Mouse (Mus musculus) hindbrain, embryonic 10.5 days (tissue): Measurements from ENCODE around the gene Lrguk. TPM values are rescaled to one million over a fixed set of nuclear protein-coding genes. Genes with fewer than 3 reads are reported as not detected.

Experiments
- DNase-seq: peaks from one replicate; pipeline ENCODE4 v3.0.0-alpha.2; 2017; ENCODE audit warnings: low spot score
- H3K27ac ChIP-seq: fragments of 300-500 bp; sonication (generic); 2 replicates; pipeline ENCODE4 v1.5.1; 2016; ENCODE audit warnings: mild to moderate bottlenecking, moderate library complexity
- H3K27me3 ChIP-seq: fragments of 300-500 bp; sonication (generic); 2 replicates; pipeline ENCODE4 v1.6.1; 2016; ENCODE audit warnings: mild to moderate bottlenecking; ENCODE audit not compliant: poor library complexity, insufficient read depth, severe bottlenecking
- H3K36me3 ChIP-seq: fragments of 300-500 bp; sonication (generic); 2 replicates; pipeline ENCODE4 v1.6.1; 2016; ENCODE audit warnings: mild to moderate bottlenecking, moderate library complexity
- H3K4me1 ChIP-seq: fragments of 300-500 bp; sonication (generic); replicated peaks from 2 replicates; pipeline ENCODE4 v1.6.1; 2016; ENCODE audit warnings: mild to moderate bottlenecking
- H3K4me3 ChIP-seq: fragments of 300-500 bp; sonication (generic); 2 replicates; pipeline ENCODE4 v1.5.1; 2016; ENCODE audit warnings: mild to moderate bottlenecking, moderate library complexity
- H3K9me3 ChIP-seq: fragments of 300-500 bp; sonication (generic); 2 replicates; pipeline ENCODE4 v1.6.1; 2016; ENCODE audit warnings: mild to moderate bottlenecking, moderate library complexity
- WGBS: fragments of 180-500 bp; shearing (Covaris S2); methylation state at CpG from one replicate; pipeline ENCODE4 v1.1.7; 2016; 5-methylcytosine and 5-hydroxymethylcytosine counted together
- polyA plus RNA-seq: library from polyadenylated mRNA; unstranded; fragments of >200 nt; fragmentation: Nextera tagmentation; extraction: Ambion mirVana; gene quantifications from 2 replicates; pipeline ENCODE4 v1.2.1, GENCODE M21; 2016

Lrguk gene
- polyA plus RNA-seq, 1 experiment from 2014 or later = 1.0 TPM

GRCm38 (mm10) chr6:34075520-34075919 lies 46.3 kb downstream of the Lrguk start:
- Histone ChIP-seq H3K4me1 (peaks cover 10% of the 10 kb centered on the region), H3K27me3 (no peaks in the 10 kb centered on the region), H3K9me3 (no peaks in the 10 kb centered on the region), H3K27ac (no peak overlapping the region), H3K4me3 (no peak overlapping the region), H3K36me3 (no peaks in the 10 kb centered on the region)
- no peak for DNase-seq
- 87% methylated on average over 11 of the region's 11 CpGs for WGBS

GRCm38 (mm10) chr6:34083471-34083870 lies 54.2 kb downstream of the Lrguk start:
- Histone ChIP-seq H3K9me3 (no peaks in the 10 kb centered on the region), H3K27me3 (no peaks in the 10 kb centered on the region), H3K4me1 (peaks cover 18% of the 10 kb centered on the region), H3K36me3 (no peaks in the 10 kb centered on the region), H3K27ac (no peak overlapping the region), H3K4me3 (no peak overlapping the region)
- no peak for DNase-seq
- 91% methylated on average over 5 of the region's 5 CpGs for WGBS

- H3K4me3 ChIP-seq = no peak overlapping the region
- no peak overlapping the region for H3K27ac ChIP-seq
- WGBS = 94% methylated on average over 4 of the region's 4 CpGs
- peaks cover 16% of the 10 kb centered on the region for H3K4me1 ChIP-seq
- no peaks in the 10 kb centered on the region for H3K27me3 ChIP-seq
- no peaks in the 10 kb centered on the region for H3K9me3 ChIP-seq
- no peaks in the 10 kb centered on the region for H3K36me3 ChIP-seq
- DNase-seq = no peak
These were observed 58.5 kb downstream of the Lrguk start for GRCm38 (mm10) chr6:34087701-34088100.

GRCm38 (mm10) chr6:34088986-34089385 lies 59.7 kb downstream of the Lrguk start:
- H3K36me3 ChIP-seq = no peaks in the 10 kb centered on the region
- WGBS = 83% methylated on average over 3 of the region's 3 CpGs
- H3K27ac ChIP-seq = no peak overlapping the region
- H3K4me3 ChIP-seq = no peak overlapping the region
- H3K4me1 ChIP-seq = peaks cover 12% of the 10 kb centered on the region
- H3K9me3 ChIP-seq = no peaks in the 10 kb centered on the region
- H3K27me3 ChIP-seq = no peaks in the 10 kb centered on the region
- DNase-seq = no peak

- DNase-seq = no peak
- H3K27me3 ChIP-seq = no peaks in the 10 kb centered on the region
- H3K36me3 ChIP-seq = no peaks in the 10 kb centered on the region
- no peak overlapping the region for H3K27ac ChIP-seq
- H3K9me3 ChIP-seq = no peaks in the 10 kb centered on the region
- no peak overlapping the region for H3K4me3 ChIP-seq
- WGBS = 72% methylated on average over 3 of the region's 3 CpGs
- no peaks in the 10 kb centered on the region for H3K4me1 ChIP-seq
These were observed 62.3 kb downstream of the Lrguk start for GRCm38 (mm10) chr6:34091537-34091936.

GRCm38 (mm10) chr6:34096274-34096673 lies 67.0 kb downstream of the Lrguk start:
- DNase-seq = no peak
- no peak overlapping the region for H3K4me3 ChIP-seq
- no peaks in the 10 kb centered on the region for H3K4me1 ChIP-seq
- no peaks in the 10 kb centered on the region for H3K36me3 ChIP-seq
- H3K9me3 ChIP-seq = no peaks in the 10 kb centered on the region
- no peaks in the 10 kb centered on the region for H3K27me3 ChIP-seq
- 93% methylated on average over 6 of the region's 6 CpGs for WGBS
- no peak overlapping the region for H3K27ac ChIP-seq

GRCm38 (mm10) chr6:34096905-34097304 lies 67.7 kb downstream of the Lrguk start:
- H3K36me3 ChIP-seq = no peaks in the 10 kb centered on the region
- no peaks in the 10 kb centered on the region for H3K4me1 ChIP-seq
- no peaks in the 10 kb centered on the region for H3K27me3 ChIP-seq
- H3K27ac ChIP-seq = no peak overlapping the region
- 94% methylated on average over 4 of the region's 4 CpGs for WGBS
- DNase-seq = no peak
- no peaks in the 10 kb centered on the region for H3K9me3 ChIP-seq
- no peak overlapping the region for H3K4me3 ChIP-seq

- no peaks in the 10 kb centered on the region for H3K27me3 ChIP-seq
- no peak for DNase-seq
- no peak overlapping the region for H3K27ac ChIP-seq
- H3K4me1 ChIP-seq = no peaks in the 10 kb centered on the region
- H3K9me3 ChIP-seq = no peaks in the 10 kb centered on the region
- 89% methylated on average over 6 of the region's 6 CpGs for WGBS
- H3K36me3 ChIP-seq = no peaks in the 10 kb centered on the region
- no peak overlapping the region for H3K4me3 ChIP-seq
These were observed 70.5 kb downstream of the Lrguk start for GRCm38 (mm10) chr6:34099725-34100124.

- no peaks in the 10 kb centered on the region for H3K4me1 ChIP-seq
- no peaks in the 10 kb centered on the region for H3K36me3 ChIP-seq
- no peak overlapping the region for H3K27ac ChIP-seq
- H3K4me3 ChIP-seq = no peak overlapping the region
- H3K9me3 ChIP-seq = no peaks in the 10 kb centered on the region
- 93% methylated on average over 15 of the region's 15 CpGs for WGBS
- DNase-seq = no peak
- no peaks in the 10 kb centered on the region for H3K27me3 ChIP-seq
These were observed 72.5 kb downstream of the Lrguk start for GRCm38 (mm10) chr6:34101531-34102396.

- WGBS = 88% methylated on average over 17 of the region's 17 CpGs
- Histone ChIP-seq H3K27me3 (no peaks in the 10 kb centered on the region), H3K27ac (no peak overlapping the region), H3K36me3 (no peaks in the 10 kb centered on the region), H3K9me3 (no peaks in the 10 kb centered on the region), H3K4me1 (no peaks in the 10 kb centered on the region), H3K4me3 (no peak overlapping the region)
- no peak for DNase-seq
These were observed 74.1 kb downstream of the Lrguk start for GRCm38 (mm10) chr6:34103251-34103920.

GRCm38 (mm10) chr6:34110571-34110970 lies 81.3 kb downstream of the Lrguk start:
- WGBS = 48% methylated on average over 10 of the region's 10 CpGs
- Histone ChIP-seq H3K9me3 (no peaks in the 10 kb centered on the region), H3K4me1 (peaks cover 3% of the 10 kb centered on the region; the same call in 1 of the 2 replicates)

GRCm38 (mm10) chr6:34111406-34111805 lies 82.2 kb downstream of the Lrguk start:
- no peaks in the 10 kb centered on the region for H3K36me3 ChIP-seq
- DNase-seq = no peak
- H3K4me1 ChIP-seq = peaks cover 3% of the 10 kb centered on the region; the same call in 1 of the 2 replicates
- H3K4me3 ChIP-seq = no peak overlapping the region
- no peak overlapping the region for H3K27ac ChIP-seq
- H3K27me3 ChIP-seq = no peaks in the 10 kb centered on the region
- no peaks in the 10 kb centered on the region for H3K9me3 ChIP-seq
- 88% methylated on average over 6 of the region's 6 CpGs for WGBS

More at GRCm38 (mm10) chr6:34110571-34110970, 81.3 kb downstream of the Lrguk start:
- H3K27me3 ChIP-seq = no peaks in the 10 kb centered on the region
- H3K27ac ChIP-seq = no peak overlapping the region
- DNase-seq = no peak
- H3K4me3 ChIP-seq = no peak overlapping the region
- H3K36me3 ChIP-seq = no peaks in the 10 kb centered on the region

- Histone ChIP-seq H3K4me3 (no peak overlapping the region), H3K9me3 (no peaks in the 10 kb centered on the region), H3K27me3 (no peaks in the 10 kb centered on the region), H3K36me3 (no peaks in the 10 kb centered on the region), H3K27ac (no peak overlapping the region), H3K4me1 (no peaks in the 10 kb centered on the region)
- 97% methylated on average over 7 of the region's 7 CpGs for WGBS
- no peak for DNase-seq
These were observed 87.7 kb downstream of the Lrguk start for GRCm38 (mm10) chr6:34116838-34117478.
